Mouse (Mus musculus): ENCODE measurements around the gene Gje1. TPM values are rescaled to one million over a fixed set of nuclear protein-coding genes. Genes with fewer than 3 reads are reported as not detected.
A peak's percentile ranks its signal among the peaks of the same experiment; 100 is the strongest.

Gene Gje1
- total RNA-seq (2021), result not detected
- long read RNA-seq, experiment 1, result 0 reads
- long read RNA-seq, experiment 2, result 0 reads

GRCm38 (mm10) chr10:14718114-14718513 is at the start of gene Gje1:
TSS of gene Gje1 (minus strand) at chr10:14718214.
- Histone ChIP-seq H3K4me3 (no peak within 1 kb of the TSS), H3K27ac (no peak within 1 kb of the TSS)
- intact Hi-C loops (cut with DNase I), result no loop called here
- TF ChIP-seq CTCF (IDR thresholded peaks at IDR 0.05), result no peak
- no peak for DNase-seq

GRCm38 (mm10) chr10:14760618-14761017 is 42.6 kb upstream of the Gje1 start:
- H3K4me3 ChIP-seq, result no peak overlapping the region
- no peak for TF ChIP-seq CTCF (IDR thresholded peaks at IDR 0.05)
- no peak for DNase-seq
- no peak overlapping the region for H3K27ac ChIP-seq
- intact Hi-C loops (cut with DNase I), result no loop called here

DNA sequence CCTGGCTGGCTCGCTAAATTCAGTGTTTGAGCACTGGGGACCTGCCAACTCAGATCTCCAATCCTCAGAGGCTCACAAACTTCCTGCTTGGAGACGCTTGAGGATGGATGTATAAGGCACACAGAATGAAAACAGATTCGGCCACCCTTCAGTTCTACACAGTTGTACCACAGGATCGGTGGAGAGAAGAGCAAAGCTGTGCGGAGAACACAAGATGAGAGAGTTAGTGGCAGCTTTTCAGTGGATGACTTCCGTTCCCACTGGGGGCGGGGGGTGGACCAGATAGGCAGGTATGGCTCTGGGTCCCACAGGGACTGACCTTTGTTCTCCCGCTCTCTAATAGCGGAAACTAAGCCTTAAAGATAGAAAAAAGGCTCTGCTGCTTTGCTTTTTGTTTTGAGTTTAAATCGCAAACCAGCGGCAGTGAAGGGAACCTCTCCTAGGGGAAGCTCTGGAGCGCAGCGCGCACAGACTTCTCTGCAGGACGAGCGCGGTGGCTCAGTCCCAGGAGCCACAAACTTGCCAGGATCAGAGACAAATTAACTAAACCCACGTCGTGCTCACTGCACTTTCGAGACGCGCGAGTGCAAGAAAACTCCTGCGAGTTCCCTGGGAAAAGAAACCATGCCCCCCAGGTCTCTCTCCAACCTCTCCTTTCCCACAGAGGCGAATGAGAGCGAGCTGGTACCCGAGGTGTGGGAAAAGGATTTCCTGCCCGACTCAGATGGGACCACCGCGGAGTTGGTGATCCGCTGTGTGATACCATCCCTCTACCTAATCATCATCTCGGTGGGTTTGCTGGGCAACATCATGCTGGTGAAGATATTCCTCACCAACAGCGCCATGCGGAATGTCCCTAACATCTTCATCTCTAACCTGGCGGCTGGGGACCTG is 41.9 kb upstream of the Gje1 start:
- intact Hi-C loops (cut with DNase I), result no loop called here
- no peak for DNase-seq
- Histone ChIP-seq H3K27ac (no peak overlapping the region), H3K4me3 (peak overlapping the region; percentile 13; the same call in 1 of the 2 replicates)
- no peak for TF ChIP-seq CTCF (IDR thresholded peaks at IDR 0.05)

- peak; percentile 52 for TF ChIP-seq CTCF (IDR thresholded peaks at IDR 0.05)
- no peak overlapping the region for H3K4me3 ChIP-seq
- no peak overlapping the region for H3K27ac ChIP-seq
- intact Hi-C loops (cut with DNase I), result no loop called here
- DNase-seq, result no peak
Observed at GRCm38 (mm10) chr10:14734285-14734684, 16.3 kb upstream of the Gje1 start.

DNA sequence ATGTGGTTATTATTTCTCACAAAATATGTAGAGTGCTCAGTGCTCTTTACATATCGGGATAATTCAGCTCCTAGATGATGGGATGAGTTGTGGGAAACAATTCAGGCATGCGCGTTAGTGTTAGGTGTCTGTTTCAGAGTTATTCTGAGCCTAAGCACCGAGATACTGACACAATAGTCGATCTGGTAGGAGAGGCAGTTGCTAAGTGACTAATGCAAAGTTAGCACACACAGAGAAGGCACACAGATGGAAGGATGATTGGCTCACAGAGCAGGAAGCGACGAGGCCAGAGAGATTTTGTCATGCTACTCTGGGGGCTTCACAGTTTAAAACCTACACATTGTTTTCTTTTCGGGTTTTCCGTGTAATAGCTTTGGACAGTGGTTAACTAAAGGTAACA is 7.7 kb upstream of the Gje1 start:
- intact Hi-C loops (cut with DNase I), result no loop called here
- TF ChIP-seq CTCF (IDR thresholded peaks at IDR 0.05), result no peak
- no peak overlapping the region for H3K27ac ChIP-seq
- H3K4me3 ChIP-seq, result no peak overlapping the region
- DNase-seq, result no peak

- TF ChIP-seq CTCF (IDR thresholded peaks at IDR 0.05), result peak; percentile 87
Observed at GRCm38 (mm10) chr10:14705072-14706066, 12.6 kb downstream of the Gje1 start, which contains the start of the genes Vta1 and Nmbr. TSS of gene Vta1 (minus strand) at chr10:14705560. TSS of gene Nmbr (plus strand) at chr10:14705591.

DNA sequence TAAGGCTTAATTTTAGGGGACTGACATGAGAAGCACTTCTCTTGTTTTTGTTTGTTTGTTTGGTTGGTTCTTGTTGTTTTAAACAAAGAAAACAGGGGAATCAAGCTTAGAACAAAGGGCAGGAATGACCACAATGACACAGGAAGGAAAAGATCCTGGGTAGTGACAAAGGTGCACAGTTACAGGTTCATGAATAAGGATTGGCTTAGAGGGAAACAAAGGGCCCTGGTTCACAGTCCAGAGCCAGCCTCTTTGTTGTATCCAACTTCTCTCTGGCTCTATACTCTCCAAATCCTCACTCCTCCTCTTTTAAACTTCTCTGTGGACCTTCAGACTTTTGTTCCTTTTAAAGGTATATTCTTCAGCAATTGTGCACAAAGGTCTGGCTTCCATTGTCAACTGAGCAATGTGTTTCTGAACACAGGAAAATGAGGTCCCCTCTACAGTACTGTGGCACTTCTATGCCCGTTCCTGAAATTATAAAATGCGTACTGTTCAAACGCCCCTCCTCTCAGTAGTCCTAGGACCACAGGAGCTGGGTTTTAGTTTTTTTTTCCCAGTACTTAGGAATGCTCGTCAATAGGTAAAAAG is 14.1 kb downstream of the Gje1 start:
- peak overlapping the region; percentile 84 for H3K4me3 ChIP-seq
- no peak for TF ChIP-seq CTCF (IDR thresholded peaks at IDR 0.05)
- DNase-seq, result no peak
- intact Hi-C loops (cut with DNase I), result no loop called here
- H3K27ac ChIP-seq, result no peak overlapping the region

More at GRCm38 (mm10) chr10:14705072-14706066, 12.6 kb downstream of the Gje1 start, which contains the start of the genes Vta1 and Nmbr:
- peak within 1 kb of the TSS; percentile 88 for H3K27ac ChIP-seq
- peak; percentile 98 for DNase-seq
- intact Hi-C loops (cut with DNase I), result loop anchor here (1.0 to 5.0 kb wide), 2 partner anchors 253 to 303 kb away; no protein-coding TSS in a partner anchor
- peak within 1 kb of the TSS; percentile 84 for H3K4me3 ChIP-seq

- DNase-seq, result no peak
- intact Hi-C loops (cut with DNase I), result no loop called here
- no peak for TF ChIP-seq CTCF (IDR thresholded peaks at IDR 0.05)
- H3K4me3 ChIP-seq, result no peak overlapping the region
- no peak overlapping the region for H3K27ac ChIP-seq
Observed at GRCm38 (mm10) chr10:14703239-14703638, 14.8 kb downstream of the Gje1 start.

- TF ChIP-seq CTCF (IDR thresholded peaks at IDR 0.05), result no peak
- no peak overlapping the region for H3K27ac ChIP-seq
- intact Hi-C loops (cut with DNase I), result no loop called here
- DNase-seq, result no peak
- H3K4me3 ChIP-seq, result no peak overlapping the region
Observed at GRCm38 (mm10) chr10:14690349-14690748, 27.7 kb downstream of the Gje1 start.

- DNase-seq, result no peak
- TF ChIP-seq CTCF (IDR thresholded peaks at IDR 0.05), result no peak
- intact Hi-C loops (cut with DNase I), result no loop called here
- Histone ChIP-seq H3K4me3 (no peak overlapping the region), H3K27ac (no peak overlapping the region)
Observed at GRCm38 (mm10) chr10:14688785-14689442, 29.1 kb downstream of the Gje1 start.

DNA sequence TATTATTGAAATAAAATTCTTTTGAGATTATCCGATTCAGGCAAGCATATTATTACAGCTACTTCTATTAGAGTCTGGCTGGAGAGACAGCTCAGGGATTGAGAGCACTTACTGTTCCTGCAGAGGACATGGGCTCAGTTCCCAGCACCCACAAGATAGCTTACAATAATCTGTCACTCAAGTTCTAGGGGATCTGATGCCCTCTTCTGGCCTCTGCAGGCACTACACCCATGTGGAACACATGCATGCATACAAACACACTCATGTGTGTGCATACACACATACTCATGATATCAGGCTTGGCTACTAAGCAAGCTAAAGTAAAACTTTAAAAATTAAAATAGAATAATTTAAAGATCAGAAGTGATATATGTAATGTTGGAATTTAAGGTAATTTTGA is 32.4 kb downstream of the Gje1 start:
- Histone ChIP-seq H3K27ac (no peak overlapping the region), H3K4me3 (no peak overlapping the region)
- intact Hi-C loops (cut with DNase I), result no loop called here
- DNase-seq, result no peak
- TF ChIP-seq CTCF (IDR thresholded peaks at IDR 0.05), result peak; percentile 19; the same call in 1 of the 2 replicates

GRCm38 (mm10) chr10:14666147-14666546 is 51.9 kb downstream of the Gje1 start:
- TF ChIP-seq CTCF (IDR thresholded peaks at IDR 0.05), result no peak
- no peak overlapping the region for H3K27ac ChIP-seq
- no peak overlapping the region for H3K4me3 ChIP-seq
- intact Hi-C loops (cut with DNase I), result no loop called here
- no peak for DNase-seq

Other genes with a start within 250 kb of the Gje1 start
- 1 to 10 TPM in 1 of 2 experiments, under 1 TPM in 1; 0.94 to 1.1 TPM for gene Adgrg6, start 172.6 kb downstream of the Gje1 start, total RNA-seq (2021)
- 10 to 100 TPM; 30.0 to 30.1 TPM for gene Vta1, start 12.7 kb downstream of the Gje1 start, total RNA-seq (2021)
- 1 to 10 TPM; 1.3 to 1.6 TPM for gene Nmbr, start 12.6 kb downstream of the Gje1 start, total RNA-seq (2021)

All from gastrocnemius, adult 2 months (tissue).